Mouse (Mus musculus): ENCODE results near the gene Nags. TPM values are rescaled to one million over a fixed set of nuclear protein-coding genes. Genes with fewer than 3 reads are reported as not detected.

The Nags gene
- polyA plus RNA-seq, 1 experiment from 2014 or later: 0.17 TPM

GRCm38 (mm10) chr11:102184253-102184645, 38.9 kb downstream of the Nags start:
- Histone ChIP-seq H3K4me2 (replicated peaks; ENCODE audit: low read depth, low read length) (peak overlapping the region; percentile 89), H3K36me3 (ENCODE audit: insufficient read depth, low read length) (peaks cover 10% of the 10 kb centered on the region; the same call in 1 of the 2 replicates), H3K9me3 (ENCODE audit: low read length) (no peaks in the 10 kb centered on the region), H3K27me3 (ENCODE audit: insufficient read depth, low read length) (no peaks in the 10 kb centered on the region), H3K4me3 (ENCODE audit: low read length) (peak overlapping the region; percentile 94), H3K9ac (replicated peaks; ENCODE audit: low read length) (peak overlapping the region; percentile 91), H3K4me1 (ENCODE audit: insufficient read depth, low read length) (peaks cover 35% of the 10 kb centered on the region), H3K27ac (ENCODE audit: low read length) (peak overlapping the region; percentile 94)
- no peak for ATAC-seq (ENCODE audit: low FRiP score, low TSS enrichment)
- 2% methylated on average over 7 of the region's 7 CpGs for WGBS

GRCm38 (mm10) chr11:102184646-102185495, 39.6 kb downstream of the Nags start, which contains the start of gene Lsm12:
Gene Lsm12 (minus strand): TSS chr11:102185296.
- WGBS: under 1% methylated on average over 67 of the region's 70 CpGs
- peaks cover 10% of the 10 kb centered on the region; the same call in 1 of the 2 replicates for H3K36me3 ChIP-seq (ENCODE audit: insufficient read depth, low read length)

GRCm38 (mm10) chr11:102185677-102186076, 40.4 kb downstream of the Nags start:
- peak overlapping the region; percentile 89 for H3K4me2 ChIP-seq (replicated peaks; ENCODE audit: low read depth, low read length)
- ATAC-seq (ENCODE audit: low FRiP score, low TSS enrichment): no peak
- H3K4me3 ChIP-seq (ENCODE audit: low read length): peak overlapping the region; percentile 94; the same call in 1 of the 2 replicates
- H3K9ac ChIP-seq (replicated peaks; ENCODE audit: low read length): no peak overlapping the region
- H3K27me3 ChIP-seq (ENCODE audit: insufficient read depth, low read length): no peaks in the 10 kb centered on the region
- H3K27ac ChIP-seq (ENCODE audit: low read length): peak overlapping the region; percentile 94
- H3K36me3 ChIP-seq (ENCODE audit: insufficient read depth, low read length): peaks cover 10% of the 10 kb centered on the region; the same call in 1 of the 2 replicates
- no peaks in the 10 kb centered on the region for H3K9me3 ChIP-seq (ENCODE audit: low read length)
- WGBS: 52% methylated on average over 3 of the region's 3 CpGs
- peaks cover 33% of the 10 kb centered on the region for H3K4me1 ChIP-seq (ENCODE audit: insufficient read depth, low read length)

More at GRCm38 (mm10) chr11:102184646-102185495, 39.6 kb downstream of the Nags start, which contains the start of gene Lsm12:
- H3K4me2 ChIP-seq (replicated peaks; ENCODE audit: low read depth, low read length): peak within 1 kb of the TSS; percentile 89
- peak within 1 kb of the TSS; percentile 91 for H3K9ac ChIP-seq (replicated peaks; ENCODE audit: low read length)
- H3K4me3 ChIP-seq (ENCODE audit: low read length): peak within 1 kb of the TSS; percentile 94
- ATAC-seq (ENCODE audit: low FRiP score, low TSS enrichment): peak; percentile 83
- peak within 1 kb of the TSS; percentile 94 for H3K27ac ChIP-seq (ENCODE audit: low read length)
- H3K4me1 ChIP-seq (ENCODE audit: insufficient read depth, low read length): peaks cover 33% of the 10 kb centered on the region
- no peaks in the 10 kb centered on the region for H3K27me3 ChIP-seq (ENCODE audit: insufficient read depth, low read length)
- no peaks in the 10 kb centered on the region for H3K9me3 ChIP-seq (ENCODE audit: low read length)

GRCm38 (mm10) chr11:102186235-102186634, 40.9 kb downstream of the Nags start:
- H3K9me3 ChIP-seq (ENCODE audit: low read length): no peaks in the 10 kb centered on the region
- no peak overlapping the region for H3K9ac ChIP-seq (replicated peaks; ENCODE audit: low read length)
- H3K4me1 ChIP-seq (ENCODE audit: insufficient read depth, low read length): peaks cover 39% of the 10 kb centered on the region
- H3K27me3 ChIP-seq (ENCODE audit: insufficient read depth, low read length): no peaks in the 10 kb centered on the region
- no peak for ATAC-seq (ENCODE audit: low FRiP score, low TSS enrichment)
- no peak overlapping the region for H3K4me3 ChIP-seq (ENCODE audit: low read length)
- whole genome bisulfite sequencing: 62% methylated on average over 1 of the region's 1 CpGs
- no peak overlapping the region for H3K4me2 ChIP-seq (replicated peaks; ENCODE audit: low read depth, low read length)
- H3K27ac ChIP-seq (ENCODE audit: low read length): no peak overlapping the region
- H3K36me3 ChIP-seq (ENCODE audit: insufficient read depth, low read length): peaks cover 7% of the 10 kb centered on the region; the same call in 1 of the 2 replicates

- WGBS: 58% methylated on average over 6 of the region's 6 CpGs
- peak overlapping the region; percentile 71 for H3K4me3 ChIP-seq (ENCODE audit: low read length)
- H3K4me1 ChIP-seq (ENCODE audit: insufficient read depth, low read length): peaks cover 31% of the 10 kb centered on the region
- peaks cover 12% of the 10 kb centered on the region for H3K36me3 ChIP-seq (ENCODE audit: insufficient read depth, low read length)
- peak overlapping the region; percentile 29 for H3K27ac ChIP-seq (ENCODE audit: low read length)
- H3K27me3 ChIP-seq (ENCODE audit: insufficient read depth, low read length): no peaks in the 10 kb centered on the region
- no peak for ATAC-seq (ENCODE audit: low FRiP score, low TSS enrichment)
- H3K9ac ChIP-seq (replicated peaks; ENCODE audit: low read length): peak overlapping the region; percentile 77
- H3K9me3 ChIP-seq (ENCODE audit: low read length): no peaks in the 10 kb centered on the region
- H3K4me2 ChIP-seq (replicated peaks; ENCODE audit: low read depth, low read length): peak overlapping the region; percentile 87
These were observed 43.7 kb downstream of the Nags start for GRCm38 (mm10) chr11:102188980-102189379.

GRCm38 (mm10) chr11:102189461-102190436, 44.4 kb downstream of the Nags start, which contains the start of gene G6pc3:
Gene G6pc3 (plus strand): TSS chr11:102189620.
- H3K4me3 ChIP-seq (ENCODE audit: low read length): peak within 1 kb of the TSS; percentile 71
- peak within 1 kb of the TSS; percentile 77 for H3K9ac ChIP-seq (replicated peaks; ENCODE audit: low read length)
- no peaks in the 10 kb centered on the region for H3K27me3 ChIP-seq (ENCODE audit: insufficient read depth, low read length)
- H3K4me1 ChIP-seq (ENCODE audit: insufficient read depth, low read length): peaks cover 27% of the 10 kb centered on the region
- peak; percentile 82 for ATAC-seq (ENCODE audit: low FRiP score, low TSS enrichment)
- H3K9me3 ChIP-seq (ENCODE audit: low read length): no peaks in the 10 kb centered on the region
- peak within 1 kb of the TSS; percentile 77 for H3K27ac ChIP-seq (ENCODE audit: low read length)
- H3K4me2 ChIP-seq (replicated peaks; ENCODE audit: low read depth, low read length): peak within 1 kb of the TSS; percentile 87
- WGBS: 1% methylated on average over 50 of the region's 50 CpGs
- peaks cover 17% of the 10 kb centered on the region for H3K36me3 ChIP-seq (ENCODE audit: insufficient read depth, low read length)

- peak overlapping the region; percentile 71 for H3K4me3 ChIP-seq (ENCODE audit: low read length)
- WGBS: 31% methylated on average over 4 of the region's 4 CpGs
- no peak overlapping the region for H3K27ac ChIP-seq (ENCODE audit: low read length)
- H3K9ac ChIP-seq (replicated peaks; ENCODE audit: low read length): peak overlapping the region; percentile 22; the same call in 1 of the 2 replicates
- no peak for ATAC-seq (ENCODE audit: low FRiP score, low TSS enrichment)
- H3K4me1 ChIP-seq (ENCODE audit: insufficient read depth, low read length): peaks cover 23% of the 10 kb centered on the region
- peaks cover 23% of the 10 kb centered on the region for H3K36me3 ChIP-seq (ENCODE audit: insufficient read depth, low read length)
- H3K27me3 ChIP-seq (ENCODE audit: insufficient read depth, low read length): no peaks in the 10 kb centered on the region
- H3K9me3 ChIP-seq (ENCODE audit: low read length): no peaks in the 10 kb centered on the region
- H3K4me2 ChIP-seq (replicated peaks; ENCODE audit: low read depth, low read length): peak overlapping the region; percentile 87
These were observed 45.5 kb downstream of the Nags start for GRCm38 (mm10) chr11:102190848-102191247.

- Histone ChIP-seq H3K36me3 (ENCODE audit: insufficient read depth, low read length) (peaks cover 44% of the 10 kb centered on the region), H3K4me3 (ENCODE audit: low read length) (no peak overlapping the region), H3K9me3 (ENCODE audit: low read length) (no peaks in the 10 kb centered on the region), H3K9ac (replicated peaks; ENCODE audit: low read length) (no peak overlapping the region), H3K4me1 (ENCODE audit: insufficient read depth, low read length) (peaks cover 18% of the 10 kb centered on the region), H3K27me3 (ENCODE audit: insufficient read depth, low read length) (no peaks in the 10 kb centered on the region), H3K4me2 (replicated peaks; ENCODE audit: low read depth, low read length) (no peak overlapping the region), H3K27ac (ENCODE audit: low read length) (no peak overlapping the region)
- WGBS: 78% methylated on average over 9 of the region's 9 CpGs
- no peak for ATAC-seq (ENCODE audit: low FRiP score, low TSS enrichment)
These were observed 48.5 kb downstream of the Nags start for GRCm38 (mm10) chr11:102193657-102194440.
